Mouse (Mus musculus) fat pad, adult 2 months (tissue): ENCODE results near the gene 4921507P07Rik.
"Not testable (repeated sequence)": the region's sequence is repeated elsewhere in the genome, so short reads cannot be mapped to it uniquely, and the experiment has no call there.

Source experiments
- DNase-seq: peaks from one replicate; pipeline ENCODE4 v3.0.0-alpha.2; 2011; ENCODE audit warnings: low read depth, low spot score; ENCODE audit errors: extremely low read depth

The 4921507P07Rik gene

DNA sequence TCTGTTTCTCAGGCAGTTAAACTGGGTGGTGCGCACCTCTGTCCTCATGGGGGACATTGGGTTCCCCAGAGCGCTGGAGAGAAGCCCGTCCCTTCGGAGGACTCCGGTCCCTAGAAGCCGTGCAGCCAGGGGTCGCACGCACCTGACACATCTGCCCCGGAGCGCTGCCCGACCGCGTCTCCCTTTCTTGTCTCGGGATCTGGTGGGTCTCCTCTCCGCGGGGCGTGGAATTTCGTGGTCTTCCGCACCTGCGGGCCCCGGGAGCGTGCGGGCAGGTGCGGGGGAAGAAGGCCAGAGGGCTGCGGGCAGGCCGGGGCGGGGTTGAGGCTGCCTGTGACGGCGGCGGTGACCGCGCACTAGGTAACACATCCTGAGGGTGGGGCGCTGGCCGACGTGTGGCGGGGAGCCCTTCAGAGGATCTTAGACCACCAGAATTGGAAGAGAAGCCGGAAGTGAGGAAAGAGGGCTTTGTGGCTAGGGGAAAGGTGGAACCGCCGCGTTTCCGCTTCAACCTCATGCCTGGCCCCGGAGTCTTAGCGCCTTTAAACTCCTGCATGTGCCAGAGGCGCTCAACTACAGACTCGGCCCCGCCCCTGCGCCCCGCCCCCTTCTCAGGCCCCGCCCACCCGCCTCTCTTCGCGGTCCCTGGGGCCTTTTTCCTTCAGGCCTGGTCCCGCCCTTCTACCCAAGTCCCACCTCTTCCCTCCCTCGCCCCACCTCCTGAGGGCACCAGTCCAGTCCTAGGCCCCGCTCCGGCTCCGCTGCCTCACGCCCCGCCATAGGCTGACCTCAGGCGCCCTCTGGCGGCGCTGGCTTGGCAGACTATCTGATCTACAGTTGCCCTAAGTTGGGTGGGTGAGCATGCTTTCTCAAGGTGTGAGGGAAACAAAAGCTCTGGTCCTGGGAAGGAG lies at the start of gene 4921507P07Rik:
Gene 4921507P07Rik (minus strand): TSS at position 332 of the 911 bp plus-strand sequence.
- peak; percentile 42 for DNase-seq

- no peak for DNase-seq
Observed at GRCm38 (mm10) chr6:50644701-50645100, 48.3 kb upstream of the 4921507P07Rik start.

DNA sequence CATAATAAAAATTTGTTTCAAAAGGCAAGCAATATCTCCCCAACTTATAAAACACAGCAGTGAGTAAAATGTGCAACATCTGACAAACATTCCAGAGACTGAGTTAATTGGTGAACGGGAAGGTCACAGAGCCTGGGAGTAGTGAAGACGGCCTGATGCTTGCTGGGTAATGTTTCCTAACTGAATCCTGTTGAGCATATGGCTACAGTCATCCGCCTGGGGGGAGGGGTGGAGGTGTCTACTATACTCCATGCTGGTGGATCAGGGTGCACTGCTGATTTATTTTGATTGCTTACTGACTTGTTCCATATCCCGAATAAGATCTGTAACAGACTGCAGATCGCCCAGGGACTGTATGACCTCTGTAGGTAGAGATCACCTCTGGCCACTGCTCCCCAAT lies 45.5 kb upstream of the 4921507P07Rik start:
- no peak for DNase-seq

DNA sequence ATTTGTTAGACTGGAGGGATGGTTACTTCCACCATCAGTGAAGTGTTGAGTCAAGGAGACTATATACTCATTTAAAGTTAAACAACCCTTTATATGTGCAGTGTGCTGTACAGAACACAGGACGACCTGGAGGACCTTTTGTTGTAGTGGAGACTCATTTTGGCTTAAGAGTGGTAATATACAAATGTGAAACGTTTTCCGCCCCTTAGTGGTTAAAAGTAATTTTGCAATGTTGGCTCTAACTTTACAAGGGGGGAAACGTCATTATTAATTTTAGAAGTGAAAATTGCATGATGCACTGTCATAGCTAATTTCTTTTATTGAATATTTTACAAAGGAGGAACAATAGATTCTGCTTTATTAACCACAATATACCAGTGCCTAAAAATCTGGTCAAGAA lies 43.9 kb upstream of the 4921507P07Rik start:
- no peak for DNase-seq

DNA sequence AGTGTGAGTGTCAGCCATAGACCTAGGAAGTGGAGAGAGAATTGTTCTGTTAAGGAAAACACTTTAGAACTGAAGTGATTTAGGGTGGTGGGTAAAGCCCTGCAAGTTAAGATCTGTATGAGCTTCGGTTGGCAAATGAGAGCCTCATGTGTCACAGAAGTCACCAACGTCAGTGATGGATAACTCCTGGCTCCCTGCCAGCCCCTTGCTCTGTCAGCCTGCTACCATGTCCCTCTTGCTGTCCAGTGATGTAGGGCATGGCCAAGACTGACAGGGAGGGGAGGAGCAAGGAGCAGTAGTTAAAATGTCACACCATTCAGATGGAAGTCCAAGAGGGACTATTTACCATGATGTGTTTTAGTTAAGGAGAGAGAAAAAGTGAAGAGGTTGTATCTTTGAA lies 43.2 kb upstream of the 4921507P07Rik start:
- DNase-seq, result no peak

GRCm38 (mm10) chr6:50626170-50626569 lies 29.7 kb upstream of the 4921507P07Rik start:
- DNase-seq, result not testable (repeated sequence)

- not testable (repeated sequence) for DNase-seq
Observed at GRCm38 (mm10) chr6:50618273-50618672, 21.8 kb upstream of the 4921507P07Rik start.

- no peak for DNase-seq
Observed at GRCm38 (mm10) chr6:50601620-50602019, 5.2 kb upstream of the 4921507P07Rik start.

- no peak for DNase-seq
Observed at GRCm38 (mm10) chr6:50598560-50598959, 2.1 kb upstream of the 4921507P07Rik start.

DNA sequence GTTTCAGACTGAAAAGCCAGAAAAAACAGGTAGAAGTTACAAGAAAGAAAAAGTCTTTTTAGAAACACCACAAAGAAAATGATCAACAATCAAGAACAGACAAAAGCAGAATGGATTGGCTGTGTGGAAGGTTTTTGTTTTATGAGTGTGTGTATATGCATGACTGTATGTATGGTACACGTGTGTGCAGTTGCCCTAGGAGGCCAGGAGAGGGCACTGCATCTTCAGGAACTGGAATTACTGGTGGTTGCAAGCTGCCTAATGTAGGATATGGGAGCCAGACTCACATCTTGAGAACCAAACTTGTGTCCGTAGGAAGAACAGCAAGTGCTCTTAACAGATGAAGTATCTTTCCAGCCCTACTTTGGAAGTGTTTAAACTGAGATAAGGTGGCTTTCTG lies 2.1 kb downstream of the 4921507P07Rik start:
- no peak for DNase-seq

- no peak for DNase-seq
Observed at GRCm38 (mm10) chr6:50593334-50593845, 3.0 kb downstream of the 4921507P07Rik start.

DNA sequence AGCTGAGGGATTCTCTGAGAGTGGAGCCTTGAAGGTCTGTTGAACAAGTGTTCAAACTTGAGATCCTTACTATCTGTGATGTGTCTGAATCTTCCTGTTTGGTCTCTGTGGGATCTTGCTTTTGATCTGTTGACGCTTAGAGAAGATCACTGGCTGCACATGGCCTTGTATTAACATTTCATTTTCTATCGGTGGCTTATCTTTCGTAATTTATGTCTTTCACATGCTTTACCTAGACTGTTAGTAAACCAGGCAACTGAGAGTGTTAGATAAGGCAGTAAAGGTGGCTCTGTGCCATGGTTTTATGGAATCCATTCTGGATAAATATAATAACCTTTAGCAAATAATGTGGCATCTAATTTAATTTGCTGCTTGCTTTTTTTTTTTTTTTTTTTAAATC lies 6.2 kb downstream of the 4921507P07Rik start:
- DNase-seq, result no peak

DNA sequence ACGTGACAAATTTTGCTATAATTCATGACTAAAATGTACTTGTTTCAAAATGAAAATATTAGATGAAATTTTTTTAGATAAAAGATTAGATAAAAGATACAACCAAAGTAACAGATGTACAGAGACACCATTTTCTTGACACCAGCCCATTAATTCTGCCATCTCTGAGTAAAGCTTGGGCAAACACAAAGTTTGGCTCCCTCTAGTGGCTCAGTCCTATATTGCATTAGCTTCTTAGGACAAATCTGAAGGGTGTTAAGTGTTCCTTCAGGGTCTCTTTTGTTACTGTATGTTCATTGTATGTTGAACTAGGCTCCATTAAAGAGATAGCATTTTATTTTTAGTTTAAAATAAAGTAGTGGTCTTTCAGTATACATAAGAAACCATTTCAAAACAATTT lies 8.2 kb downstream of the 4921507P07Rik start:
- DNase-seq, result no peak

DNA sequence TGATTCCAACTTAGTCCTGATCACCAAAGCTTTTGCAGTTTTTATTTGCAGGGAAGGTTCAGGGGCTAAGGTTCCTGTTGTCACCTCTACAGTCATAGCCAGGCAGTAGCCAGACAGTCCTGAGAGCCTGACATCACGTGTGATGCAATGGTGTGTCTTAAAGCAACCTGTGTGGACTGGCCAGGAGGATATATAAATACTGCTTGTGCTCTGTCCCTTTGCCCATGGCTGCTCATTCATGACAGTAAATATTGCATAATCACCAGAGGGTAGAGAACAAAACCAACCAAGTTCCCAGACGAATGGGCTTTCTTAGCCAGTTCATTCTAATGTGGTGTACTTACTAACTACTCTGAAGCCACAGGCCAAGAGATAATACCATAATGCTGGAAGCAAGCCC lies 9.0 kb downstream of the 4921507P07Rik start:
- DNase-seq, result peak; percentile 70

DNA sequence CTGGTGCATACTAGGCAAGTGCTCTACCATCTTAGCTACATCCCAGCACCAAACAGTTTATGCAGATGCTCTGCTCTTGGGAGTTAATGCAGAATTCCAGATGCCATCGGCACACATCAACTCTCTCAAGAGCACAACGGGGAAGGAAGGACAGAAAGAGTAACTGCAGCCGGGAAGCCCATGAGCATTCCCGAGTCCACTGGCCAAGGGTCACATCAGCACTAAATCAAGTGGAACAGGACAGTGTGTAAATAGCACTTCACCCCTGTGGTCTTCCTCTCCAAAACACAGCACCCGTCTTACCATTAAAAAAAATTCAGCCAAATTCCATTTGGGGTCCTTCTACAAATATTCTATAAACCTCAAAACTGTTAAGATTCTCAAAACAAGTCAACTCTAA lies 10.1 kb downstream of the 4921507P07Rik start:
- DNase-seq, result no peak

GRCm38 (mm10) chr6:50585733-50586132 lies 10.7 kb downstream of the 4921507P07Rik start:
- no peak for DNase-seq

- DNase-seq, result no peak
Observed at GRCm38 (mm10) chr6:50571661-50572060, 24.8 kb downstream of the 4921507P07Rik start.

DNA sequence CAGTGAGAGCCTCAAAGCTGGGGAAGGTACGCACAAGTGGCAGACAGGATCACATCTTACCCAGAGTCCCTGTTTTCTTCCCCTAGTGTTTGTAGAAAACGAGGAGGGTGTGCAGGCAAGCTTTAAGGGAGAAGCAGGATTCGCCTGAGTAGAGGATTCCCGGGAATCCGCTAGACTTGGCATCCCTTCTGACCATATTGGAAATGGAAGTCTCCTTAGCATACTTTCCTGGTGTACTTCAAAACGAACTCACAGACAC lies 29.5 kb downstream of the 4921507P07Rik start:
- no peak for DNase-seq

DNA sequence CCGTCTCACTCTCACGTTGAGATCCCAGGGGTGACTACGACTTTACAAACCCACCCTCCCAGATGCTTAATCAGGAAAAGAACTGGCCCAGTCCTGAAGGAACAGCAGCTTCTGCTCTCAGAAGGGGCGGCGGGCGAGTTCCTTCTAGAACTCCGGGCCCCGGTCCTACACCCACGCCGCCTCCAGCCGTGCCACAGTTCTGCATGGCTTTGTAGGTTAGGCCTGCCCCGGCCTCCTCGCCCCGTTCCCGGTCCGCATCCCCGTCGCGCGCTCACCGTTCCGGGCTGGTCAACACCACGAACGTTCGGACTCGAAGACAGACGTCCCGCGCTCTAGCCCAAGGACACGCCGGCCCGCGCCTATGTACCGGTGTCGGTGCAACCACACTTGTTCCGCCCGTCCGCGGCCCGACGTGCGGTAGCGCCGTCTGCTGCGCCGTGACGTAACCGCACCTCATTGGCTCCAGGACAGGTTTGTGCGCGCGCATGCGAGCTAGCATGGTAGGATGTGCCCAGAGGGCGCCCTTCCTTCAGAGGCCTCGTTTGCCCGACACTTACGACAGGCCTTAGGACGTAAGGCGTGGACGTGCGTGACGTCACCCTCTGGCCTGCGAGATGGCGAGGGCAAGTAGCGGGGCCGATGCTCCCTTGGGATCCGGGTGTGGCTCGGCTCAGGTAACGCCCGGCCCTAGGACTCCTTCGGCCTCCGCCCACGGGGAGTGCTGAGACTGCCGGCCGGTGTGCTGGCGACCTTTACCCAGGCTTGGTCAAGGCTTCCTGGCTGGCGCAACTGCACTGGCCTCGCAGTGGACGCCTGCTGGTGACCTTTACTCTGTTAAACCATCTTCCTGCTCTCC lies 30.1 kb downstream of the 4921507P07Rik start, which contains the start of gene Cycs:
Gene Cycs (minus strand): TSS at position 398 of the 856 bp plus-strand sequence.
- DNase-seq, result peak; percentile 91

GRCm38 (mm10) chr6:50563651-50564050 lies 32.8 kb downstream of the 4921507P07Rik start:
- no peak for DNase-seq

- DNase-seq, result no peak
Observed at GRCm38 (mm10) chr6:50562421-50562820, 34.0 kb downstream of the 4921507P07Rik start.

- no peak for DNase-seq
Observed at GRCm38 (mm10) chr6:50560776-50561175, 35.7 kb downstream of the 4921507P07Rik start.
